Mouse (Mus musculus): ENCODE results near the gene Pcyt2.

GRCm38 (mm10) chr11:120620195-120620594 is 2.5 kb upstream of the Pcyt2 start:
- TF ChIP-seq CTCF (IDR thresholded peaks at IDR 0.05; ENCODE audit: low read depth) (no peak), EP300 (IDR thresholded peaks at IDR 0.05; ENCODE audit: low read depth) (no peak)
